Mouse (Mus musculus): ENCODE results near the gene Lhfpl1. TPM values are rescaled to one million over a fixed set of nuclear protein-coding genes. Genes with fewer than 3 reads are reported as not detected.

The Lhfpl1 gene
- polyA plus RNA-seq (2015; fragmentation: Illumina TruSeq; extraction: RNeasy Lipid Tissue Mini Kit (QIAGEN cat#74804); ENCODE audit: insufficient read depth, low replicate concordance), result 0.29 TPM

DNA sequence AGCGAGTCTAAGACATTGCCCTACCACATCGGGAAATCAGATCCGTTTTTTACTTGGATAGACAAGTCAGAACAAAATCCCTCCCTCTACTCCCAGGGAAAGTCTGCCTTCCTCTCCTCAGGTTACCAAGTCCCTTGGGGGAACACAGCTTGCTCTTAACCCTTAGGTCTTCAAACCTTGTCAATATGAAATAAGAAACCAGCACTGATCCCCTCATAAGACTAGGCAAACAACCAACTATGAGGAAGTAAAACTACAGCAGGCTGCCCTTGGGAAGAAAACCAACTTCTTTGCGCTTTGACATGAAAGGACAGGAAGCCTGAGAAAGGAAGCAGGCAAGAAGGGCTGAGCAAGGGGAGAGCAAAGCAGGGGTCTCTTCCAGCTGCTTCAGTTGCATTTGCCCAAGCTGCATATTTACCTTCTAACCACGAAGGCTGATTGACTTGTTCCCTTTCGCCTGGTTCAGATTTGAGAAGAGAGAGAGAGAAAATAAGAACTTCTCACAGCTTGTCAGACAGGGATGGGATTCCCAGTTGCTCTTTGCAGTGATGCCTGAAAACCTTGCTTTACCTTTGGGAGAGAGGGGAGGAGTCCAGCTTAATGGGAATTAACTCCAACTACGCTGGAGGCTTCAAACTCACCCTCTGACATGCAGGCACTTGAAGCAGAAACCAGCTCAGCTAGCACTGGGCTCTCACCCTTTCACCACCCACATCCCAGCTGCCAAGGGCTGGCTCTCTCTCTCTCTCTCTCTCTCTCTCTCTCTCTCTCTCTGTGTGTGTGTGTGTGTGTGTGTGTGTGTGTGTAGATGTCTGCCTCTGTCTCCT is at the start of gene Lhfpl1:
TSS of gene Lhfpl1 (minus strand) at position 713 of the 827 bp plus-strand sequence.

Other genes starting within 250 kb of the Lhfpl1 start
- gene Amot, start 156.1 kb upstream of the Lhfpl1 start, polyA plus RNA-seq (2015; fragmentation: Illumina TruSeq; extraction: RNeasy Lipid Tissue Mini Kit (QIAGEN cat#74804); ENCODE audit: insufficient read depth, low replicate concordance), result 2.1 TPM

Measured in spleen, adult 10 weeks (tissue).